Mouse (Mus musculus) brain, adult 10 weeks (tissue): Measurements from ENCODE around the gene Dusp2. TPM values are rescaled to one million over a fixed set of nuclear protein-coding genes. Genes with fewer than 3 reads are reported as not detected.

Experiments used
- polyA plus RNA-seq: library from polyadenylated mRNA; stranded (reverse); fragments of 350-450 nt; fragmentation: Illumina TruSeq; extraction: RNeasy Lipid Tissue Mini Kit (QIAGEN cat#74804); gene quantifications from one replicate; pipeline ENCODE4 v1.2.3, GENCODE M21; 2015; ENCODE audit warnings: low read depth, low replicate concordance

Gene Dusp2
- polyA plus RNA-seq = 1.4 TPM

GRCm38 (mm10) chr2:127335767-127336496 is at the start of gene Dusp2:
TSS of gene Dusp2 (plus strand) at chr2:127336159.

DNA sequence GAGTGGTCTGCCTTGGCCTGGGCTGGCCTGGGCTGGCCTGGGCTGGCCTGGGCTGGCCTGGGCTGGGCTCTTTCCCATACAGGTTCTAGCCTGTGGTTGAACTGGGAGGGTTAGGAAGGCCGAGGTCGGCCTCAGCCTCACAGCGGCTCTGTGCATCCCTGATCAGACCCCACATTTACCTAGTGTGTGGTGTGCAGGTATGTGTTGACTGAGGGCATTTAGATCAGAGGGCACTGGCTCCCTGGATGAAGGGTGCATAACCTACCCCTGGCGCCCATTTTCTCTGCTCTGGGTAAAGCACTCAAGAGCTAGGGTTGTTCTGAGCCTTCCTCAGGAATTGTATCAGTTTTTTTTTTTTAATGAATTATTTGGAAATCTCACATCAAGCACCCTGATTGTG is 2.5 kb downstream of the Dusp2 start, which contains the start of gene Astl:
Gene Astl, plus strand, starts transcription at position 224 of the 400 bp plus-strand sequence.

GRCm38 (mm10) chr2:127362459-127363281 is 26.7 kb downstream of the Dusp2 start, which contains the start of gene Adra2b:
TSS of gene Adra2b (plus strand) at chr2:127363208.

Other genes starting within 250 kb of the Dusp2 start
- gene Ncaph, start 202.2 kb upstream of the Dusp2 start, polyA plus RNA-seq = 2.0 TPM
- gene Itpripl1, start 192.7 kb upstream of the Dusp2 start, polyA plus RNA-seq = 1.8 TPM
- gene 1810024B03Rik, start 127.9 kb upstream of the Dusp2 start, polyA plus RNA-seq = 0.74 TPM
- 42.6 TPM for gene Snrnp200, start 127.8 kb upstream of the Dusp2 start, polyA plus RNA-seq
- 92.5 TPM for gene Ciao1, start 88.3 kb upstream of the Dusp2 start, polyA plus RNA-seq
- gene Tmem127, start 88.3 kb upstream of the Dusp2 start, polyA plus RNA-seq = 66.1 TPM
- 88.5 TPM for gene Stard7, start 65.9 kb upstream of the Dusp2 start, polyA plus RNA-seq
- not detected for gene Astl, start 2.5 kb downstream of the Dusp2 start, polyA plus RNA-seq
- gene Adra2b, start 27.0 kb downstream of the Dusp2 start, polyA plus RNA-seq = 0.67 TPM
- gene Gpat2, start 89.0 kb downstream of the Dusp2 start, polyA plus RNA-seq = 0.16 TPM
- gene Fahd2a, start 108.4 kb downstream of the Dusp2 start, polyA plus RNA-seq = 31.6 TPM
- gene Kcnip3, start 185.9 kb downstream of the Dusp2 start, polyA plus RNA-seq = 91.6 TPM
- gene Prom2, start 205.3 kb downstream of the Dusp2 start, polyA plus RNA-seq = 0.24 TPM